Mouse (Mus musculus) CD4-positive helper T cell, adult 2 months (primary cell): ENCODE measurements around the gene Gopc.

ENCODE experiments used
- DNase-seq: peaks from one replicate; pipeline ENCODE4 v3.0.0-alpha.2; 2012; ENCODE audit warnings: low read depth, missing footprints, low spot score

Gene Gopc

GRCm38 (mm10) chr10:52381845-52382591 is at the start of gene Gopc:
Gene Gopc (minus strand): TSS chr10:52382124.
- peak; percentile 98 for DNase-seq

- DNase-seq = no peak
Observed at GRCm38 (mm10) chr10:52430953-52431352, 49.0 kb upstream of the Gopc start.

GRCm38 (mm10) chr10:52427634-52428415 is 45.9 kb upstream of the Gopc start:
- DNase-seq = no peak

- DNase-seq = no peak
Observed at GRCm38 (mm10) chr10:52426314-52426980, 44.5 kb upstream of the Gopc start.

- peak; percentile 14 for DNase-seq
Observed at GRCm38 (mm10) chr10:52423097-52423496, 41.2 kb upstream of the Gopc start.

- no peak for DNase-seq
Observed at GRCm38 (mm10) chr10:52421716-52422115, 39.8 kb upstream of the Gopc start.

- DNase-seq = no peak
Observed at GRCm38 (mm10) chr10:52420526-52420925, 38.6 kb upstream of the Gopc start.

- DNase-seq = no peak
Observed at GRCm38 (mm10) chr10:52419402-52419801, 37.5 kb upstream of the Gopc start.

- DNase-seq = no peak
Observed at GRCm38 (mm10) chr10:52418931-52419330, 37.0 kb upstream of the Gopc start.

- no peak for DNase-seq
Observed at GRCm38 (mm10) chr10:52417998-52418860, 36.3 kb upstream of the Gopc start.

GRCm38 (mm10) chr10:52417299-52417997 is 35.5 kb upstream of the Gopc start, which contains the start of gene Nus1:
Gene Nus1 (plus strand): TSS chr10:52417547.
- peak; percentile 98 for DNase-seq

GRCm38 (mm10) chr10:52416458-52416857 is 34.5 kb upstream of the Gopc start:
- DNase-seq = no peak

- DNase-seq = no peak
Observed at GRCm38 (mm10) chr10:52415020-52415419, 33.1 kb upstream of the Gopc start.

GRCm38 (mm10) chr10:52407526-52407925 is 25.6 kb upstream of the Gopc start:
- DNase-seq = no peak

- DNase-seq = no peak
Observed at GRCm38 (mm10) chr10:52405160-52405559, 23.2 kb upstream of the Gopc start.

GRCm38 (mm10) chr10:52399722-52400121 is 17.8 kb upstream of the Gopc start:
- no peak for DNase-seq

- DNase-seq = no peak
Observed at GRCm38 (mm10) chr10:52398715-52399114, 16.8 kb upstream of the Gopc start.

GRCm38 (mm10) chr10:52396647-52397046 is 14.7 kb upstream of the Gopc start:
- DNase-seq = no peak

- DNase-seq = no peak
Observed at GRCm38 (mm10) chr10:52391208-52391607, 9.3 kb upstream of the Gopc start.

GRCm38 (mm10) chr10:52389438-52389837 is 7.5 kb upstream of the Gopc start:
- DNase-seq = no peak
